Comparison of ENCODE assay signal across 9 mouse cellular contexts in the genomic region with DNA sequence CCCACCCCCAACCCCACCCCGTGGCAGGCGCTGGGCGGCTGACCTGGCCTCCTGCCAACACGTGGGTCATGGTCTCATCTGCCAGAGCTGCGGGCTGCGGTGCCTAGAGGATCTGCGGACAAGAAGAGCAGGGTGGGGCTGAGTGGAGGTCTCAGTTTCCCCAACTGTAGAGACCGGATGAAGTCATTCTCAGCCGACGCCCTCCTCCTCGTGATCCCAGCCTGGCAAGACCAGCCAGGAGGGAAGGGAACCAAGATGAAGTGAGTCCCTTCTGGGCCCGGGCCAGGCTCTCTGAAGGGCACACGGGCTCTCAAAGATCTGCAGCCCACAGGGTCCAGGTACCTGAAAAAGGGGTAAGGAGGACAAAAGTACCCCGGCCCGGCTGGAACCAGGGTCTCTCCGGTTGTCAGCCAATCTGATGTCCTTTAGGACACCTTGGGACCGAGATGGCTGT. TPM values are rescaled to one million over a fixed set of nuclear protein-coding genes. Genes with fewer than 3 reads are reported as not detected.
DNase-seq lines count a peak whose midpoint lies in the region; ATAC-seq and TF ChIP-seq lines count a peak whose summit lies in the region.
"Had no signal": no experiment of that assay in that cellular context is flagged by ENCODE, and none has a peak within 500 bp of the region (broad histone marks: within the 10 kb centered on the region; RNA-seq: fewer than 3 reads in every experiment).

No protein-coding gene starts in this region.

- no peak for TF ChIP-seq EP300 in liver, embryonic 14.5 days (IDR thresholded peaks at IDR 0.05; ENCODE audit: low read depth)

- no peak overlapping the region for H3K27ac ChIP-seq in heart, embryonic 11.5 days (ENCODE audit: low read depth, low read length)
- H3K27ac ChIP-seq in liver, embryonic 14.5 days, result no peak overlapping the region
- no peak overlapping the region for H3K27ac ChIP-seq in forebrain, embryonic 15.5 days (replicated peaks)

- intact Hi-C loops in gastrocnemius, postnatal 14 days (cut with DNase I; ENCODE audit: low total_unique reads), result loop anchor here (2.0 kb wide), 1 partner anchor 27 kb away; no protein-coding TSS in a partner anchor

- no peak overlapping the region; the same call in 1 of the 2 replicates for H3K9ac ChIP-seq in heart, embryonic 11.5 days (ENCODE audit: low read depth, low read length)
- H3K9ac ChIP-seq in liver, embryonic 14.5 days (replicated peaks), result no peak overlapping the region
- H3K9ac ChIP-seq in forebrain, embryonic 15.5 days (replicated peaks), result no peak overlapping the region

- peak overlapping the region; percentile 86 for H3ac ChIP-seq in C2C12 (ENCODE audit: control insufficient read depth, insufficient read length, low read depth)

- no peak for ATAC-seq in heart, embryonic 11.5 days (replicated peaks; ENCODE audit: insufficient number of reproducible peaks, low FRiP score, low TSS enrichment)
- ATAC-seq in liver, embryonic 14.5 days (ENCODE audit: insufficient read depth), result no peak
- no peak for ATAC-seq in forebrain, embryonic 15.5 days (replicated peaks)

- 14% methylated on average over 17 of the region's 17 CpGs for WGBS in heart, embryonic 11.5 days (ENCODE audit: insufficient replicate concordance)
- 13% methylated on average over 17 of the region's 17 CpGs for WGBS in liver, embryonic 14.5 days (ENCODE audit: insufficient replicate concordance)
- WGBS in forebrain, embryonic 15.5 days, result 13% methylated on average over 17 of the region's 17 CpGs

- H3K79me3 ChIP-seq in C2C12 (ENCODE audit: low read depth), result no peaks in the 10 kb centered on the region

- peak overlapping the region; percentile 70 for H3K4me2 ChIP-seq in heart, embryonic 11.5 days
- H3K4me2 ChIP-seq in liver, embryonic 14.5 days (ENCODE audit: low read depth), result peak overlapping the region; percentile 61
- no peak overlapping the region for H3K4me2 ChIP-seq in forebrain, embryonic 15.5 days (replicated peaks)

- H3K36me3 ChIP-seq in C2C12 (ENCODE audit: control insufficient read depth, insufficient read depth), result no peaks in the 10 kb centered on the region
- H3K36me3 ChIP-seq in heart, embryonic 11.5 days (ENCODE audit: control insufficient read depth, insufficient read depth, low read length), result no peaks in the 10 kb centered on the region
- H3K36me3 ChIP-seq in liver, embryonic 14.5 days (replicated peaks; ENCODE audit: control insufficient read depth, insufficient read depth, low read depth), result no peaks in the 10 kb centered on the region
- no peaks in the 10 kb centered on the region for H3K36me3 ChIP-seq in forebrain, embryonic 15.5 days

- H3K79me2 ChIP-seq in C2C12 (ENCODE audit: control insufficient read depth, insufficient read depth), result no peaks in the 10 kb centered on the region

- peaks cover 2% of the 10 kb centered on the region for H3K27me3 ChIP-seq in C2C12 (ENCODE audit: control insufficient read depth, insufficient read depth, insufficient read length)
- peaks cover 94% of the 10 kb centered on the region for H3K27me3 ChIP-seq in heart, embryonic 11.5 days (ENCODE audit: control insufficient read depth, insufficient read depth, low read length)
- H3K27me3 ChIP-seq in liver, embryonic 14.5 days (ENCODE audit: control insufficient read depth, insufficient read depth, low read length), result peaks cover 44% of the 10 kb centered on the region
- H3K27me3 ChIP-seq in forebrain, embryonic 15.5 days, result peaks cover 91% of the 10 kb centered on the region

- H3K4me1 ChIP-seq in heart, embryonic 11.5 days (ENCODE audit: control insufficient read depth, insufficient read depth, low read length), result peaks cover 34% of the 10 kb centered on the region
- peaks cover 27 to 35% of the 10 kb centered on the region in 2 experiments for H3K4me1 ChIP-seq in liver, embryonic 14.5 days (replicated peaks; ENCODE audit: control insufficient read depth in 2 of 2, insufficient read depth in 2 of 2, low read length in 1 of 2)
- peaks cover 26% of the 10 kb centered on the region for H3K4me1 ChIP-seq in forebrain, embryonic 15.5 days

- peak; percentile 44 for DNase-seq in gastrocnemius, postnatal 14 days
- DNase-seq in gastrocnemius, postnatal 10 days, result no peak
- DNase-seq in liver, embryonic 14.5 days (ENCODE audit: low read depth in 3 of 3, low spot score in 3 of 3), result no peak
- DNase-seq in adipocyte (ENCODE audit: low spot score), result no peak
- DNase-seq in ovary, postnatal 36 days (ENCODE audit: low spot score), result no peak

- no peak for TF ChIP-seq CTCF in C2C12 (IDR thresholded peaks at IDR 0.05; ENCODE audit: control insufficient read depth, insufficient read depth, insufficient read length)
- TF ChIP-seq CTCF in liver, embryonic 14.5 days (IDR thresholded peaks at IDR 0.05; ENCODE audit: low read depth), result no peak

- peak overlapping the region; percentile 50 for H3K4me3 ChIP-seq in C2C12 (ENCODE audit: insufficient read depth, poor library complexity, severe bottlenecking)
- H3K4me3 ChIP-seq in heart, embryonic 11.5 days (ENCODE audit: low read depth, low read length), result peak overlapping the region; percentile 43
- peak overlapping the region; percentile 48 to 62; a peak in 3 of 4 replicates for H3K4me3 ChIP-seq in liver, embryonic 14.5 days (ENCODE audit: insufficient read depth in 1 of 2, low read depth in 2 of 2, low read length in 2 of 2)
- H3K4me3 ChIP-seq in forebrain, embryonic 15.5 days, result no peak overlapping the region

- H3K9me3 ChIP-seq in heart, embryonic 11.5 days (replicated peaks; ENCODE audit: control insufficient read depth, low read length), result no peaks in the 10 kb centered on the region
- no peaks in the 10 kb centered on the region for H3K9me3 ChIP-seq in liver, embryonic 14.5 days (ENCODE audit: control insufficient read depth, low read length)
- H3K9me3 ChIP-seq in forebrain, embryonic 15.5 days, result no peaks in the 10 kb centered on the region

TF ChIP-seq in C2C12, 6 proteins besides CTCF, POLR2A, EP300 and RAD21:
- TF ChIP-seq CEBPB (IDR thresholded peaks at IDR 0.05; ENCODE audit: low read depth) (no peak), MYOD1 (IDR thresholded peaks at IDR 0.05; ENCODE audit: control insufficient read depth, insufficient read length, low read depth) (no peak), USF1 (IDR thresholded peaks at IDR 0.05; ENCODE audit: low read depth) (no peak), FOSL1 (IDR thresholded peaks at IDR 0.05; ENCODE audit: insufficient read depth, low read length, poor library complexity, severe bottlenecking) (no peak), MYOG (IDR thresholded peaks at IDR 0.05; ENCODE audit: control insufficient read depth, extremely low read depth, insufficient read length) (no peak), MAX (IDR thresholded peaks at IDR 0.05) (no peak)

RNA-seq across cellular contexts. Expression of a gene that starts 0.7 kb away (rescaled TPM):
- total RNA-seq in gastrocnemius, postnatal 14 days (2021), result 10 to 100 TPM; 24.2 to 26.1 TPM
- total RNA-seq in gastrocnemius, postnatal 10 days (2021), result 10 to 100 TPM; 15.2 to 20.4 TPM
- 18.3 TPM for polyA plus RNA-seq in C2C12 (2012; fragmentation: generic; extraction: Trizol)
- polyA plus RNA-seq in heart, embryonic 11.5 days (2014; fragmentation: Nextera tagmentation; extraction: Ambion mirVana), result 2.4 and 3.7 TPM in 2 replicates
- polyA plus RNA-seq in liver, embryonic 14.5 days (2012; rRNA removed), result 1.9 and 2.1 TPM in 2 replicates
- 1.3 TPM in 2 replicates for polyA plus RNA-seq in liver, embryonic 14.5 days (2014; fragmentation: Nextera tagmentation; extraction: Ambion mirVana)
- polyA plus RNA-seq in forebrain, embryonic 15.5 days (2015; fragmentation: Nextera tagmentation; extraction: Ambion mirVana), result 0.32 and 0.61 TPM in 2 replicates

RNA-seq across cellular contexts. Expression of a gene that starts 8.7 kb away (rescaled TPM):
- total RNA-seq in gastrocnemius, postnatal 14 days (2021), result under 1 TPM; 0.12 to 0.13 TPM
- total RNA-seq in gastrocnemius, postnatal 10 days (2021), result not detected
- polyA plus RNA-seq in C2C12 (2012; fragmentation: generic; extraction: Trizol), result not detected
- polyA plus RNA-seq in heart, embryonic 11.5 days (2014; fragmentation: Nextera tagmentation; extraction: Ambion mirVana), result not detected in 2 replicates
- 0.08 and 0.10 TPM in 2 replicates for polyA plus RNA-seq in liver, embryonic 14.5 days (2012; rRNA removed)
- polyA plus RNA-seq in liver, embryonic 14.5 days (2014; fragmentation: Nextera tagmentation; extraction: Ambion mirVana), result 0.09 TPM in 1 of 2 replicates, not detected in the other
- polyA plus RNA-seq in forebrain, embryonic 15.5 days (2015; fragmentation: Nextera tagmentation; extraction: Ambion mirVana), result 2.2 and 2.7 TPM in 2 replicates
- total RNA-seq: megakaryocyte progenitor cell, adult 5-6 weeks had no signal

RNA-seq across cellular contexts. Expression of a gene that starts 17.8 kb away (rescaled TPM):
- 1 to 10 TPM; 1.9 to 2.5 TPM for total RNA-seq in gastrocnemius, postnatal 14 days (2021)
- total RNA-seq in gastrocnemius, postnatal 10 days (2021), result 1 to 10 TPM; 2.1 to 2.4 TPM
- polyA plus RNA-seq in C2C12 (2012; fragmentation: generic; extraction: Trizol), result 5.9 TPM
- polyA plus RNA-seq in heart, embryonic 11.5 days (2014; fragmentation: Nextera tagmentation; extraction: Ambion mirVana), result 4.9 and 7.3 TPM in 2 replicates
- polyA plus RNA-seq in liver, embryonic 14.5 days (2012; rRNA removed), result 23.6 and 29.2 TPM in 2 replicates
- 55.3 and 59.5 TPM in 2 replicates for polyA plus RNA-seq in liver, embryonic 14.5 days (2014; fragmentation: Nextera tagmentation; extraction: Ambion mirVana)
- polyA plus RNA-seq in forebrain, embryonic 15.5 days (2015; fragmentation: Nextera tagmentation; extraction: Ambion mirVana), result 2.6 and 2.9 TPM in 2 replicates

RNA-seq across cellular contexts. Expression of a gene that starts 18.2 kb away (rescaled TPM):
- 1 to 10 TPM in 1 of 2 experiments, under 1 TPM in 1; 0.53 to 1.2 TPM for total RNA-seq in gastrocnemius, postnatal 14 days (2021)
- total RNA-seq in gastrocnemius, postnatal 10 days (2021), result 1 to 10 TPM in 1 of 2 experiments, under 1 TPM in 1; 0.75 to 1.5 TPM
- polyA plus RNA-seq in C2C12 (2012; fragmentation: generic; extraction: Trizol), result 3.2 TPM
- polyA plus RNA-seq in heart, embryonic 11.5 days (2014; fragmentation: Nextera tagmentation; extraction: Ambion mirVana), result 0.77 and 1.6 TPM in 2 replicates
- 6.6 and 7.2 TPM in 2 replicates for polyA plus RNA-seq in liver, embryonic 14.5 days (2012; rRNA removed)
- polyA plus RNA-seq in liver, embryonic 14.5 days (2014; fragmentation: Nextera tagmentation; extraction: Ambion mirVana), result 3.1 and 3.2 TPM in 2 replicates
- 2.5 and 2.6 TPM in 2 replicates for polyA plus RNA-seq in forebrain, embryonic 15.5 days (2015; fragmentation: Nextera tagmentation; extraction: Ambion mirVana)

RNA-seq across cellular contexts. Expression of a gene that starts 27.2 kb away (rescaled TPM):
- total RNA-seq in gastrocnemius, postnatal 14 days (2021), result 1 to 10 TPM; 7.6 to 8.3 TPM
- total RNA-seq in gastrocnemius, postnatal 10 days (2021), result 10 to 100 TPM; 10.5 to 13.1 TPM
- 62.6 TPM for polyA plus RNA-seq in C2C12 (2012; fragmentation: generic; extraction: Trizol)
- polyA plus RNA-seq in heart, embryonic 11.5 days (2014; fragmentation: Nextera tagmentation; extraction: Ambion mirVana), result 29.7 and 31.0 TPM in 2 replicates
- polyA plus RNA-seq in liver, embryonic 14.5 days (2012; rRNA removed), result 24.3 and 24.7 TPM in 2 replicates
- 29.4 and 29.5 TPM in 2 replicates for polyA plus RNA-seq in liver, embryonic 14.5 days (2014; fragmentation: Nextera tagmentation; extraction: Ambion mirVana)
- 36.9 and 38.1 TPM in 2 replicates for polyA plus RNA-seq in forebrain, embryonic 15.5 days (2015; fragmentation: Nextera tagmentation; extraction: Ambion mirVana)
